Mouse (Mus musculus) liver, adult 2 months (tissue): ENCODE data around the gene Dlg2.

Experiments
- CTCF ChIP-seq: fragments of 200-500 bp; IDR thresholded peaks from 2 replicates; pipeline ENCODE4 v1.5.1; 2011; ENCODE audit warnings: low read depth, low read length, control low read depth
- POLR2A ChIP-seq: fragments of 200-500 bp; IDR thresholded peaks from 2 replicates; pipeline ENCODE4 v1.6.1; 2011; ENCODE audit warnings: low read length, control low read depth; ENCODE audit not compliant: insufficient read depth; ENCODE audit errors: extremely low read depth

DNA sequence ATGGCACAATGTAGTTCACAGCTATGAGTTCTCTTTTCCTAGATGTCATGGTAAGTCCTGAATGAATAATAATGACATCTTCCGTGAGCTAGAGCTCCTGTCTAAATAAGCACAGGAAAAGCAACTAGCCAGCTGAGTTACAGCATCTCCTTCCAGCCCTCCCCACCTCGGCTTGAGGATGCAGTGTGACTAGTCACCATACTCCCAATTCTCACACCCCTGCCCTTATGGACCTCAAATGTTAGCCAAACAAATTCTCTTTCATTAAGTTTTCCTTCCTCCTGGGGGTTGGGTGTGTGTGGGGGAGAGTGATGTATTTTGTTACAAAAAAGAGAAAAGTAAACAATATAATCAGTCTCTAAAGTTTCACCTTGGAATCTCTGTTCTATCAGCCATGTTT, 111.3 kb downstream of the Dlg2 start:
- TF ChIP-seq CTCF (no peak), POLR2A (no peak)
